Mouse (Mus musculus) right cerebral cortex, postnatal 25 days (tissue): ENCODE results near the gene Prtn3.
"Not testable (repeated sequence)": the region's sequence is repeated elsewhere in the genome, so short reads cannot be mapped to it uniquely, and the experiment has no call there.

Experiments
- DNase-seq: peaks from one replicate; pipeline ENCODE4 v3.0.0; 2022

The Prtn3 gene

GRCm38 (mm10) chr10:79879527-79879926 lies 5.3 kb downstream of the Prtn3 start:
- no peak for DNase-seq

DNA sequence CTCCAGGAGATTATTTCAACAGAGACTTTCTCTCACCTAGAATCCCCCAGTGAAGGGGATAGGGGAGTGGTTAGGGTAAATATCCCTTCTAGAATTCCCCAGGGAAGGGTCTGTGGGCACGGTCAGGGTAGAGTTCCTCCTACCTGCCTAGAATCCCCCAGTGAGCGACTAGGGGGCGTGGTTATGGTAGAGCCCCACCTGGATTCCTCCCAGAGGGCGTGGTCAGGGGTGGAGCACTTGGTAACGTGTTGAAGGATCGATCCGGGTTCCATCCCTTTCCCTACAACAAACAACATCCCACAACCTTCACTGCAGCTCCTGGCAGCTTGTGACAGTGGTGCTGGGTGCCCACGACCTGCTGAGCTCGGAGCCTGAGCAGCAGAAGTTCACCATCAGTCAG lies 6.4 kb downstream of the Prtn3 start:
- DNase-seq: no peak

DNA sequence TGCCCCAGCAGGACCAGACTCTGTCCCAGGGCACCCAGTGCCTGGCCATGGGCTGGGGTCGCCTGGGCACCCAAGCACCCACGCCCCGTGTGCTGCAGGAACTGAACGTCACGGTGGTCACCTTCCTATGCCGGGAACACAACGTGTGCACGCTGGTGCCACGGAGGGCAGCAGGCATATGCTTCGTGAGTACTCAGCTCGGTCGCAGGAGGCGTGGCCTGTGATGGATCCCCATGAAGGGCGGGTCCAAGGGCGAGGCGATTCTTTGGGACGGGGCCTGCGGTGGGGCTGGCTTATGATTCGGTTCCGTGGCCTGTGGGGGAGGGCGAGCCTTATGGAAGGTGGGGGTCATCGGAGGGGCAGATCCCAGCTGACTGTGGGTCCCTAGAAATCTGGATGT lies 7.7 kb downstream of the Prtn3 start:
- DNase-seq: no peak

DNA sequence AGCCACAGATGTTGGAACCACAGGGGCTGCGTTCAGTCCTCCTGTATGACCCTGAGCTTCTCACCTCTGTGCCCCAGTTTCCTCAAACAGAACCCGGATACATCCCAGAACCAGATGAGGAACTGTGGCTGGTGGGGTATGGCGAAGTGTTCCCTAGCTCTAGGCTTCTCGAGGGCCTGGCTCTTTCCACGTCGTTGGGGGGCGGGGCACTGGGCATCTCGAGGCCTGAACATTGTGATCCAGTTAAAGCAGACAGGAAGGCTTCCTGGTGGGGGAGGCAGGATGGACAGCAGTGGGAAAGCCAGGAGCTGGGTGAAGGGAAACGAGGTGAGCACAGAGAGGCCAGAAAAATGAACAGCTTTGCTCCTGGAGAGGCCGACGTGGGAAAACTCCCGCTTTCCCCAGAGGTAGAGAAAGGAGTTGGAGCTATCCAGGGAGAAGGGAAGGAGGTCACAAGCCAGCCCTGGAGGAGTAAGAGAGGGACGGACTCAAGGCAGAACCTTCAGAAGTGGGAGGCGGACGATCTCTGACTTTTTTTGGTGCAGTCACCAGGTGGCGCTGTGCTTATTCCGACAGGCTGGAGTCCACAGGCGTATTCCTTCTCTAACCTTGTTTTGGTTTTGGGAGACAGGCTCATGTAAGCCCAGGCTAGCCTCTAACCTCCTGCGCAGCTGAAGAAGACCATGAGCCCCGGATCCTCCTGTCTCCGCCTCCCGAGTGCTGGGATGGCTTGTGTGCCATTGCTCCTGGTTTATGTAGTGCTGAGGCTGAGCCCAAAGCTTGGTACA lies 9.2 kb downstream of the Prtn3 start:
- DNase-seq: peak; percentile 75

DNA sequence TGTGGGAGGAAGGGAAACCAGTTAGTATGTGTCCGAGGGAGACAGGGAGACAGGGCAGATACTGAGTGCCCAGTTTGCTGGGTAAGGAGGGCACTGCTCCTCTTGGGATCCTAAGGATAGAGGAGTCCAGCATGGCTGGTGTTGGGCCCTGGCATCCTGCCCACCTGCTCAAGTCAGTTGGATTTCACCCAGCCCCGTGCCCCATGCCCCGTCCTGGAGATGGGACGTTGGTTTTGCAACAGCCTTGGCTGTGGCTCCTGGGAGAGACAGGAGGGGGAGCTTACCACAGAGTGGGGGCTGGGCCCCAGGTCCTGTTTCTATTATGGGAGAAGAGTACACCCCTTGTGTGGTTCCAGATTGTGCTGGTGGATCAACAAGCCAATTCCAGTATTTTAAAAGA lies 10.2 kb downstream of the Prtn3 start:
- DNase-seq: no peak

- DNase-seq: not testable (repeated sequence)
These were observed 10.7 kb downstream of the Prtn3 start for GRCm38 (mm10) chr10:79884938-79885337.

GRCm38 (mm10) chr10:79886054-79886453 lies 11.8 kb downstream of the Prtn3 start, which contains the start of gene Elane:
Elane (plus strand) TSS chr10:79886247.
- DNase-seq: no peak

GRCm38 (mm10) chr10:79886611-79887010 lies 12.3 kb downstream of the Prtn3 start:
- no peak for DNase-seq

- DNase-seq: no peak
These were observed 15.1 kb downstream of the Prtn3 start for GRCm38 (mm10) chr10:79889386-79889785.

DNA sequence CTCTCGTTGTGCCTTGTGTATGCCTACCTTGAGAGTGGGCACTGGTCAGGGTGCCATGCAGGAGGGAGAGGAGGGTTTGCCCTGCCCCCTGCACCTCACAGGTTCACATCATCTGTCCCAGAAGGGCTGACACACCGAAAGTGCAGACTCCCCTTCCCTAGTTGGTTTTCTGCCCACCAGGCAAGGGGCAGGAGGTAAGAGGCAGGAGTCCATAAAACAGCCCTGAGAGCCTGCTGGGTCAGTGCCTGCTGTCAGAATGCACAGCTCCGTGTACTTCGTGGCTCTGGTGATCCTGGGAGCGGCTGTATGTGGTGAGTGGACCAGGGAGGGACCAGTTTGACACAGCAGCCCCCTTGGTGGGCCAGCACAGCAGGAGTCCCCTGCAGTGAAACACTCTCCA lies 16.4 kb downstream of the Prtn3 start, which contains the start of gene Cfd:
TSS of gene Cfd (plus strand) at position 184 of the 400 bp plus-strand sequence.
- no peak for DNase-seq

DNA sequence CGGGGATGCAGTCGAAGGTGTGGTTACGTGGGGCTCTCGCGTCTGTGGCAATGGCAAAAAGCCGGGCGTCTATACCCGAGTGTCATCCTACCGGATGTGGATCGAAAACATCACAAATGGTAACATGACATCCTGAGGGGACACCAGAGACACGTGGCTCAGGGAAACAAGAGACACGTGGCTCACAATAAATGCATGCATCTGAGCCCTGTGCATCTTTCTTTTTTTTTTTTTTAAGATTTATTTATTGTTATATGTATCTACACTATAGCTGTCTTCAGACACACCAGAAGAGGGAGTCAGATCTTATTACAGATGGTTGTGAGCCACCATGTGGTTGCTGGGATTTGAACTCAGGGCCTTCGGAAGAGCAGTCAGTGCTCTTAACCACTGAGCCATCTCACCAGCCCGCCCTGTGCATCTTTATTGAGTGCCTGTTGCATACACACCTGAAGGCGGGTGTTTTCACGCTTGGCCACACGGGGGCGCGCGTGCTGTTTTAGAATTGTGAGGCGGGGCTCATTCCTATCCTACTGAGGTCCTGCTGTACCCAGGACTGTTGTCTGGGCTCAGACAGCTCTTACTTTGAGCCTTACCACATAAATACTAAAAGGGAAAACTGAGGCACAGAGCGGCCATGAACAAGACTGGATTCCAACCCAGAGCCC lies 18.3 kb downstream of the Prtn3 start:
- peak; percentile 72 for DNase-seq

DNA sequence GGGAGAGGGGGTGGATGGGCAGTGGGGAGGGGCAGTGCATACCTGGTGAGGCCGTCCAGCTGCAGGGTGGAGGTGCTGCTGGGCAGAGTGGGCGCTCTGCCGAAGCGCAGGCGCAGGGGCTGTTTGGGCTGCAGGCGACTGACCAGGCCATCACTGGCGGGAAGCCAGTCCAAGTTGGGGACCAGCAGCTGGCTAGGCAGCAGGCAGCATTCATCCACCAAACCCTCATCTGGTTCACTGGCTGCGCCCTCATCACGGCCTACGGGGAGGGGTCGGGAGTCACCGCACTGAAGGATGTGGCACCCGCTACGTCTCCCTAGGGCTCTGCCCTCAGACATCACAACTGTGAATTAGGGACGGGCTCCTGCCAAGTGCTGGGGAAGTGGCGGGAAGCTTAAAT lies 22.0 kb downstream of the Prtn3 start:
- DNase-seq: no peak

GRCm38 (mm10) chr10:79896814-79897213 lies 22.5 kb downstream of the Prtn3 start:
- DNase-seq: no peak

GRCm38 (mm10) chr10:79897316-79898245 lies 23.3 kb downstream of the Prtn3 start:
- DNase-seq: no peak

DNA sequence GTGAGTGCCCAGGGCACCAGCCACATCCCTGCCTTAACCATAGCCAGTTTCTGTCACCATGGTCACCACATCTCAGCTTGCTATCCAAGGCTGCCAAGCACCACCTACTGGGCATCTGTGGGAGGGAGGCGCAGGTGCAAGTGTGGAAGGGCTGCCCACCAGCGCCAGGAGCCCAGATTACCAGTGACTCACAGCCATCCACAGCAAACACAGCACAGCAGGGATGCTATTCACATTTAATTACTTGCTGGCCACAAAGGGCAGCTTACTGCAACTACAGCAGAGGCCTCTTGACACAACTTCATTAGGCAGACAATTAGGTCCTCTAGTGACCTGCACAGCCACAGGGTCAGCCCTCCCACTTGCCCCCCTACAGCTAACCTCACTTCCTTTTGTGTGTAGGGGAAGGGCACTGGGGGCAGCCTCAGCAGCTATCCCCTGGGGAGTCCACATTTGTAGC lies 26.7 kb downstream of the Prtn3 start:
- peak; percentile 85 for DNase-seq

- no peak for DNase-seq
These were observed 32.4 kb downstream of the Prtn3 start for GRCm38 (mm10) chr10:79906712-79907111.

DNA sequence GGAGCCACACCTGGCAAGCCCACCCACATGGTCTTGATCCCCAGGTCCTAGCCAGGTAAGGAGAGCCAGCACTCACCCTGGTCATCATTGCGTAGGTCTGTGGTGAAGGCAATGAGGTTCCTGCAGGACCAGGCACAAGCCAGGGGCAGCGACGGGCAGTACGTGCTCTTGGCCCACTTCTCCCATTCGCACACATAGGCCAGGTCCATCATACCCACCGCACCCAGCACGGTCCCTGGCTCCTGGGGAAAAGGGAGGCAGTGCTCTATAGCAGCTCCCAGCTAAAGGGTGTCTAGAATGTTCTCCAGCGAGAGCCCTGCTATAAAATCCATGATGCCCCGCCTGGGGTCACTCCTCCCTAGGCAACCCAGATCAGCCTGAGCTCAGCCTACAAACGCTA lies 33.1 kb downstream of the Prtn3 start:
- DNase-seq: no peak

- peak; percentile 95 for DNase-seq
These were observed 34.2 kb downstream of the Prtn3 start, which contains the start of gene Med16 for GRCm38 (mm10) chr10:79908167-79909091. Med16 (minus strand) TSS chr10:79908923.

DNA sequence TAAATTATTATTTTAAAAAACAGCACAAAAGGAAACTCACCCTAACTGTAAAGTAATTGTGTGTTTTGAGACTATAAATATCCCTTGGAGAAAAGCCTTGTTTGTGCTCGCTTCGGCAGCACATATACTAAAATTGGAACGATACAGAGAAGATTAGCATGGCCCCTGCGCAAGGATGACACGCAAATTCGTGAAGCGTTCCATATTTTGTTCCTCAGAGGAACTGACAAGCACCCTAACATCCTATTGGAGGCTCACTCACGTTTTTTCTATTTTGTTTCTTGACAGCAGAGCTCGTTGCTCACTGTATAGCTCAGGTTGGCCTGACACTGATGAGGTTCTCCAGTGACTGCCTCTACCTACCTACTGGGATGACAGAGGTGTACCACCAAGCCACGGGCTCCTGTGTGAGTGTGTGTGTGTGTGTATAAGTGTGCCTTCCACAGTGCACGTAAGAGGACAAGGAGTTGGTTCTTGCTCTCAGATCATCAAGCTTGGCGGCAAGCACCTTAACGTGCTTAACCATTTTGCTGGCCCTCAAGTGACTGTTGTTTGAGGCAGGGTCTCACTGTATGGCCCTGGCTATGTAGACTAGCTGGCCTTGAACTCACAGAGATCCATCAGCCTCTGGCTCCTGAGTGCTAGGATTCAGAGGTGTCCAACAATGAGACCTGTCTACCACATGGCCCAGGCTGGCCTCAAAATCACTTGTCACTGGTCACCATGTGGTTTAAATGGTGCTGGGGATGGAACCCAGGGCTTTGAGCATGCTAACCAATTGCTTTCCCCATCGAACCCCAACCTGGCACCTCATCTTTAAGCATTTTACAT lies 35.0 kb downstream of the Prtn3 start:
- DNase-seq: no peak

- no peak for DNase-seq
These were observed 36.3 kb downstream of the Prtn3 start, which contains the start of gene Gm26602 for GRCm38 (mm10) chr10:79910556-79910955. Gm26602 (plus strand) TSS chr10:79910856.

- no peak for DNase-seq
These were observed 38.1 kb downstream of the Prtn3 start for GRCm38 (mm10) chr10:79912412-79912811.
